Mouse (Mus musculus): Measurements from ENCODE around the gene Pdia4. TPM values are rescaled to one million over a fixed set of nuclear protein-coding genes. Genes with fewer than 3 reads are reported as not detected.
"Not testable (repeated sequence)": the region's sequence is repeated elsewhere in the genome, so short reads cannot be mapped to it uniquely, and the experiment has no call there.

The Pdia4 gene
- total RNA-seq, 2 experiments from 2014 or later: 45.3 to 70.1 TPM

- DNase-seq (ENCODE audit: low spot score in 2 of 2); intact Hi-C loops (cut with DNase I): not testable (repeated sequence)
These were observed 42.1 kb downstream of the Pdia4 start for GRCm38 (mm10) chr6:47771113-47771512.

- intact Hi-C loops (cut with DNase I): not testable (repeated sequence)
- peak in 1 of 2 experiments; percentile 32 for DNase-seq (ENCODE audit: low spot score in 2 of 2)
These were observed 43.4 kb downstream of the Pdia4 start for GRCm38 (mm10) chr6:47769861-47770260.

- intact Hi-C loops (cut with DNase I); DNase-seq (ENCODE audit: low spot score in 2 of 2): not testable (repeated sequence)
These were observed 44.7 kb downstream of the Pdia4 start for GRCm38 (mm10) chr6:47768520-47768919.

GRCm38 (mm10) chr6:47767355-47767754 is 45.9 kb downstream of the Pdia4 start:
- DNase-seq (ENCODE audit: low spot score in 2 of 2): not testable (repeated sequence)

GRCm38 (mm10) chr6:47762686-47763085 is 50.5 kb downstream of the Pdia4 start:
- DNase-seq (ENCODE audit: low spot score in 2 of 2); intact Hi-C loops (cut with DNase I): not testable (repeated sequence)

More at GRCm38 (mm10) chr6:47767355-47767754, 45.9 kb downstream of the Pdia4 start:
- intact Hi-C loops (cut with DNase I): not testable (repeated sequence)

GRCm38 (mm10) chr6:47759406-47759805 is 53.8 kb downstream of the Pdia4 start:
- DNase-seq (ENCODE audit: low spot score in 2 of 2); intact Hi-C loops (cut with DNase I): not testable (repeated sequence)

GRCm38 (mm10) chr6:47757849-47758248 is 55.4 kb downstream of the Pdia4 start:
- DNase-seq (ENCODE audit: low spot score in 2 of 2): peak; percentile 83 to 89
- intact Hi-C loops (cut with DNase I): not testable (repeated sequence)

GRCm38 (mm10) chr6:47757429-47757828 is 55.8 kb downstream of the Pdia4 start:
- intact Hi-C loops (cut with DNase I); DNase-seq (ENCODE audit: low spot score in 2 of 2): not testable (repeated sequence)

- DNase-seq (ENCODE audit: low spot score in 2 of 2); intact Hi-C loops (cut with DNase I): not testable (repeated sequence)
These were observed 60.1 kb downstream of the Pdia4 start for GRCm38 (mm10) chr6:47753144-47753543.

- intact Hi-C loops (cut with DNase I): not testable (repeated sequence)
- DNase-seq (ENCODE audit: low spot score in 2 of 2): peak; percentile 93 to 96
These were observed 64.9 kb downstream of the Pdia4 start for GRCm38 (mm10) chr6:47748306-47748705.

GRCm38 (mm10) chr6:47747886-47748285 is 65.3 kb downstream of the Pdia4 start:
- intact Hi-C loops (cut with DNase I); DNase-seq (ENCODE audit: low spot score in 2 of 2): not testable (repeated sequence)

Small RNAs within 50 kb of the gene (microRNA-seq; reads per million reads assigned to microRNA genes)
- not detected for gene Mir704

Other genes with a start within 250 kb of the Pdia4 start
- gene Ezh2, start 218.1 kb downstream of the Pdia4 start, total RNA-seq (2021): 10 to 100 TPM; 12.8 to 13.7 TPM
- gene Zfp786, start 17.4 kb upstream of the Pdia4 start, total RNA-seq (2021): 1 to 10 TPM; 5.5 TPM
- 10 to 100 TPM; 19.9 to 23.0 TPM for gene Zfp398, start 22.2 kb upstream of the Pdia4 start, total RNA-seq (2021)
- 10 to 100 TPM; 14.0 to 14.8 TPM for gene Zfp282, start 63.8 kb upstream of the Pdia4 start, total RNA-seq (2021)
- 10 to 100 TPM; 16.6 to 19.5 TPM for gene Zfp212, start 107.0 kb upstream of the Pdia4 start, total RNA-seq (2021)
- 10 to 100 TPM; 19.8 to 20.8 TPM for gene Zfp956, start 140.0 kb upstream of the Pdia4 start, total RNA-seq (2021)
- 10 to 100 TPM; 29.7 to 37.4 TPM for gene Zfp777, start 235.5 kb upstream of the Pdia4 start, total RNA-seq (2021)

Data from left cerebral cortex, postnatal 36 days (tissue).